Mouse (Mus musculus): ENCODE data around the gene Eya2. TPM values are rescaled to one million over a fixed set of nuclear protein-coding genes. Genes with fewer than 3 reads are reported as not detected.

Gene Eya2
- polyA plus RNA-seq, 1 experiment from 2014 or later, result 4.2 TPM

GRCm38 (mm10) chr2:165785312-165786036 lies 190.6 kb downstream of the Eya2 start:
- Histone ChIP-seq H3K27me3 (replicated peaks; ENCODE audit: control insufficient read depth, insufficient read depth, low read length) (no peaks in the 10 kb centered on the region), H3K9me3 (replicated peaks; ENCODE audit: control insufficient read depth, low read length) (no peaks in the 10 kb centered on the region), H3K27ac (ENCODE audit: low read depth, low read length) (no peak overlapping the region), H3K4me1 (ENCODE audit: control insufficient read depth, insufficient read depth, low read length) (no peaks in the 10 kb centered on the region), H3K36me3 (ENCODE audit: control insufficient read depth, insufficient read depth, low read length) (peaks cover 79% of the 10 kb centered on the region), H3K9ac (ENCODE audit: low read length) (no peak overlapping the region), H3K4me3 (ENCODE audit: low read depth, low read length) (no peak overlapping the region), H3K4me2 (ENCODE audit: low read length) (no peak overlapping the region)
- no peak for ATAC-seq
- no peak for DNase-seq (ENCODE audit: low spot score)
- 86% methylated on average over 20 of the region's 20 CpGs for WGBS

- no peak for ATAC-seq
- WGBS, result 79% methylated on average over 1 of the region's 1 CpGs
- Histone ChIP-seq H3K4me1 (ENCODE audit: control insufficient read depth, insufficient read depth, low read length) (peaks cover 4% of the 10 kb centered on the region; the same call in 1 of the 2 replicates), H3K27me3 (replicated peaks; ENCODE audit: control insufficient read depth, insufficient read depth, low read length) (no peaks in the 10 kb centered on the region), H3K4me2 (ENCODE audit: low read length) (no peak overlapping the region), H3K36me3 (ENCODE audit: control insufficient read depth, insufficient read depth, low read length) (peaks cover 86% of the 10 kb centered on the region), H3K4me3 (ENCODE audit: low read depth, low read length) (no peak overlapping the region), H3K27ac (ENCODE audit: low read depth, low read length) (no peak overlapping the region), H3K9ac (ENCODE audit: low read length) (no peak overlapping the region), H3K9me3 (replicated peaks; ENCODE audit: control insufficient read depth, low read length) (no peaks in the 10 kb centered on the region)
- peak; percentile 50 for DNase-seq (ENCODE audit: low spot score)
Measured at GRCm38 (mm10) chr2:165786467-165786866, 191.6 kb downstream of the Eya2 start.

GRCm38 (mm10) chr2:165788005-165788404 lies 193.2 kb downstream of the Eya2 start:
- H3K27ac ChIP-seq (ENCODE audit: low read depth, low read length), result no peak overlapping the region; the same call in 1 of the 2 replicates

GRCm38 (mm10) chr2:165788796-165789195 lies 194.0 kb downstream of the Eya2 start:
- 94% methylated on average over 9 of the region's 9 CpGs for WGBS
- Histone ChIP-seq H3K36me3 (ENCODE audit: control insufficient read depth, insufficient read depth, low read length) (peaks cover 89% of the 10 kb centered on the region), H3K4me2 (ENCODE audit: low read length) (no peak overlapping the region), H3K9me3 (replicated peaks; ENCODE audit: control insufficient read depth, low read length) (no peaks in the 10 kb centered on the region), H3K27me3 (replicated peaks; ENCODE audit: control insufficient read depth, insufficient read depth, low read length) (no peaks in the 10 kb centered on the region), H3K4me1 (ENCODE audit: control insufficient read depth, insufficient read depth, low read length) (peaks cover 4% of the 10 kb centered on the region; the same call in 1 of the 2 replicates), H3K4me3 (ENCODE audit: low read depth, low read length) (no peak overlapping the region), H3K27ac (ENCODE audit: low read depth, low read length) (no peak overlapping the region), H3K9ac (ENCODE audit: low read length) (no peak overlapping the region)
- DNase-seq (ENCODE audit: low spot score), result no peak
- ATAC-seq, result no peak

More at GRCm38 (mm10) chr2:165788005-165788404, 193.2 kb downstream of the Eya2 start:
- Histone ChIP-seq H3K4me2 (ENCODE audit: low read length) (no peak overlapping the region), H3K36me3 (ENCODE audit: control insufficient read depth, insufficient read depth, low read length) (peaks cover 89% of the 10 kb centered on the region), H3K27me3 (replicated peaks; ENCODE audit: control insufficient read depth, insufficient read depth, low read length) (no peaks in the 10 kb centered on the region), H3K4me3 (ENCODE audit: low read depth, low read length) (no peak overlapping the region), H3K4me1 (ENCODE audit: control insufficient read depth, insufficient read depth, low read length) (peaks cover 4% of the 10 kb centered on the region; the same call in 1 of the 2 replicates), H3K9ac (ENCODE audit: low read length) (no peak overlapping the region), H3K9me3 (replicated peaks; ENCODE audit: control insufficient read depth, low read length) (no peaks in the 10 kb centered on the region)
- WGBS, result 52% methylated on average over 11 of the region's 11 CpGs
- DNase-seq (ENCODE audit: low spot score), result peak; percentile 81
- peak; percentile 47 for ATAC-seq

GRCm38 (mm10) chr2:165789667-165790066 lies 194.8 kb downstream of the Eya2 start:
- no peak for DNase-seq (ENCODE audit: low spot score)
- peak overlapping the region; percentile 39; the same call in 1 of the 2 replicates for H3K27ac ChIP-seq (ENCODE audit: low read depth, low read length)
- no peak for ATAC-seq
- 94% methylated on average over 3 of the region's 3 CpGs for WGBS
- H3K4me3 ChIP-seq (ENCODE audit: low read depth, low read length), result no peak overlapping the region
- H3K27me3 ChIP-seq (replicated peaks; ENCODE audit: control insufficient read depth, insufficient read depth, low read length), result no peaks in the 10 kb centered on the region
- no peak overlapping the region for H3K9ac ChIP-seq (ENCODE audit: low read length)
- H3K9me3 ChIP-seq (replicated peaks; ENCODE audit: control insufficient read depth, low read length), result no peaks in the 10 kb centered on the region
- H3K4me2 ChIP-seq (ENCODE audit: low read length), result no peak overlapping the region
- H3K36me3 ChIP-seq (ENCODE audit: control insufficient read depth, insufficient read depth, low read length), result peaks cover 89% of the 10 kb centered on the region
- peaks cover 4% of the 10 kb centered on the region; the same call in 1 of the 2 replicates for H3K4me1 ChIP-seq (ENCODE audit: control insufficient read depth, insufficient read depth, low read length)

GRCm38 (mm10) chr2:165791026-165791425 lies 196.2 kb downstream of the Eya2 start:
- DNase-seq (ENCODE audit: low spot score) (peak; percentile 46), ATAC-seq (no peak)
- Histone ChIP-seq H3K4me1 (ENCODE audit: control insufficient read depth, insufficient read depth, low read length) (peaks cover 4% of the 10 kb centered on the region; the same call in 1 of the 2 replicates), H3K27ac (ENCODE audit: low read depth, low read length) (no peak overlapping the region), H3K36me3 (ENCODE audit: control insufficient read depth, insufficient read depth, low read length) (peaks cover 86% of the 10 kb centered on the region), H3K4me3 (ENCODE audit: low read depth, low read length) (no peak overlapping the region), H3K4me2 (ENCODE audit: low read length) (no peak overlapping the region), H3K27me3 (replicated peaks; ENCODE audit: control insufficient read depth, insufficient read depth, low read length) (no peaks in the 10 kb centered on the region), H3K9me3 (replicated peaks; ENCODE audit: control insufficient read depth, low read length) (no peaks in the 10 kb centered on the region), H3K9ac (ENCODE audit: low read length) (no peak overlapping the region)
- WGBS, result 52% methylated on average over 7 of the region's 7 CpGs

- WGBS, result 71% methylated on average over 9 of the region's 9 CpGs
- no peaks in the 10 kb centered on the region for H3K27me3 ChIP-seq (replicated peaks; ENCODE audit: control insufficient read depth, insufficient read depth, low read length)
- no peak overlapping the region for H3K9ac ChIP-seq (ENCODE audit: low read length)
- ATAC-seq (peak; percentile 26; the same call in 1 of the 2 replicates), DNase-seq (ENCODE audit: low spot score) (peak; percentile 59)
- peaks cover 4% of the 10 kb centered on the region; the same call in 1 of the 2 replicates for H3K4me1 ChIP-seq (ENCODE audit: control insufficient read depth, insufficient read depth, low read length)
- no peak overlapping the region for H3K4me3 ChIP-seq (ENCODE audit: low read depth, low read length)
- no peak overlapping the region for H3K4me2 ChIP-seq (ENCODE audit: low read length)
- H3K9me3 ChIP-seq (replicated peaks; ENCODE audit: control insufficient read depth, low read length), result no peaks in the 10 kb centered on the region
- H3K27ac ChIP-seq (ENCODE audit: low read depth, low read length), result no peak overlapping the region
- H3K36me3 ChIP-seq (ENCODE audit: control insufficient read depth, insufficient read depth, low read length), result peaks cover 85% of the 10 kb centered on the region
Measured at GRCm38 (mm10) chr2:165791657-165792056, 196.8 kb downstream of the Eya2 start.

GRCm38 (mm10) chr2:165792431-165793282 lies 197.8 kb downstream of the Eya2 start:
- no peak overlapping the region for H3K9ac ChIP-seq (ENCODE audit: low read length)
- H3K4me1 ChIP-seq (ENCODE audit: control insufficient read depth, insufficient read depth, low read length), result peaks cover 4% of the 10 kb centered on the region; the same call in 1 of the 2 replicates
- no peak for ATAC-seq
- no peaks in the 10 kb centered on the region for H3K27me3 ChIP-seq (replicated peaks; ENCODE audit: control insufficient read depth, insufficient read depth, low read length)
- 91% methylated on average over 25 of the region's 25 CpGs for WGBS
- H3K4me3 ChIP-seq (ENCODE audit: low read depth, low read length), result no peak overlapping the region
- H3K9me3 ChIP-seq (replicated peaks; ENCODE audit: control insufficient read depth, low read length), result no peaks in the 10 kb centered on the region
- peaks cover 85% of the 10 kb centered on the region for H3K36me3 ChIP-seq (ENCODE audit: control insufficient read depth, insufficient read depth, low read length)
- DNase-seq (ENCODE audit: low spot score), result no peak
- H3K4me2 ChIP-seq (ENCODE audit: low read length), result no peak overlapping the region
- H3K27ac ChIP-seq (ENCODE audit: low read depth, low read length), result no peak overlapping the region
